Mouse (Mus musculus): ENCODE data around the gene Gdpd4. TPM values are rescaled to one million over a fixed set of nuclear protein-coding genes. Genes with fewer than 3 reads are reported as not detected.

The Gdpd4 gene
- polyA plus RNA-seq, 1 experiment: 0.08 TPM

DNA sequence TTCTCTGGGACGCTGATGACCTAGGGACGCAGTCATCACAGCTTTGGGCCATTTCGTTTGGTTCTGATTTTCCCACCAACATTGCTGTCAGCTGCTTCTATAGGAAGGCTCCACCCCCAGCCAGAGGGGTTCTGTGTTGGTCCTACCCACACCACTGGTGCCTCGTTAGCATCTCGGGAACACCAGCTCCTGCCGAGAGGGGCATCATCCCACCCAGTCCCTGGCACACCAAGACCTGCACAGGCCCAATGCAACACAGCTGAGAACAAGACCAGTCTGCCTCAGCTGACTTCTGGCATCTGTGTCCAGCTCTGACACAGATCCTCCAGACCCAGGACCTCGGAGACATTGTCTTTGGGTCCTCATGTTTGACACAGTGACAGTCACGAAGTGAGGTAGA is 135.2 kb downstream of the Gdpd4 start:
- Histone ChIP-seq H3K4me3 (replicated peaks; ENCODE audit: insufficient read depth, low read depth, low read length) (no peak overlapping the region), H3K4me1 (ENCODE audit: control insufficient read depth, insufficient read depth, low read length) (no peaks in the 10 kb centered on the region), H3K27me3 (ENCODE audit: control insufficient read depth, insufficient read depth, low read length) (no peaks in the 10 kb centered on the region), H3K27ac (ENCODE audit: insufficient read depth, low read length) (no peak overlapping the region)
- DNase-seq: no peak
- TF ChIP-seq POLR2A (IDR thresholded peaks at IDR 0.05; ENCODE audit: borderline replicate concordance, insufficient read depth, low read length) (no peak), CTCF (IDR thresholded peaks at IDR 0.05; ENCODE audit: borderline replicate concordance, insufficient read depth, low read depth, low read length) (no peak)
- 81% methylated on average over 8 of the region's 8 CpGs for WGBS

DNA sequence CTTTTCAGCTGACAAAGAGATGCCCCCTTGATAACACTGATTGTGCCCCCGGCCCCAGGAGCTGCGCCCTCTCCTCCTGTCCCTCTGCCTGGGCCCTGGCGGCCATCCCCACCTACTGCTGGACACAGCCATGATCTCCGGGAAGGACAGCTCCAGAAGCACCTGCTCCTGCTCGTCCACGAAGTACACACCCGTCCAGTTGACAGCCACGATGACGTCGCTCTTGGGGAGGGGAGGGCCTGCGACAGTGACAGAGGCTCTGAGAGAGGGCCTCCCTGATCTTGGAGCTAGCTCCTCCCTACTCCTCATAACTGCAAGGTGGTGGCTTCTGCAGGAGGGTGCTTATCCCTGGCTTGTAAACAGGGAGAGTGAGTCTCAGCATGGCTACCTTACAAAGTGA is 146.5 kb downstream of the Gdpd4 start:
- Histone ChIP-seq H3K4me1 (ENCODE audit: control insufficient read depth, insufficient read depth, low read length) (no peaks in the 10 kb centered on the region), H3K27ac (ENCODE audit: insufficient read depth, low read length) (no peak overlapping the region), H3K27me3 (ENCODE audit: control insufficient read depth, insufficient read depth, low read length) (no peaks in the 10 kb centered on the region), H3K4me3 (replicated peaks; ENCODE audit: insufficient read depth, low read depth, low read length) (no peak overlapping the region)
- WGBS: 68% methylated on average over 11 of the region's 11 CpGs
- DNase-seq: no peak
- no peak for TF ChIP-seq POLR2A (IDR thresholded peaks at IDR 0.05; ENCODE audit: borderline replicate concordance, insufficient read depth, low read length)
- no peak for TF ChIP-seq CTCF (IDR thresholded peaks at IDR 0.05; ENCODE audit: borderline replicate concordance, insufficient read depth, low read depth, low read length)

DNA sequence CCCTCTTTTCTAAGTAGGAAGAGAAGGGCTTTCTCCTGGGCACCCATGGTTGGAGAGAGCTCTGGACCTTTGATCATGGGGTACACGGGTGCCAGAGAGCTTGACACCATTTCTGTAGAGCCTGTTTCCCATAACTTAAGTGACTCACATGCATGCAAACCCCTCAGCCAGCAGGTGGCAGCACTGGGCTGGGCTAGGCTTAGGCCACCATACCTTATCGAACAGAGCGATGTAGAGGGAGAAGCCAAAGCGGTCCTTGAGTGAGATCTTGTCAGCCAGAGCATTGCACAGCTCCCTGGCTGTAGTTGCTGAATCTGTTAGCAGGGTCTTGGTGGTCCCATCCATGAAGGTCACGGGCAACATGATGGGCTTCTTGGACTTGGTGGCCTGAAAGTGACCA is 151.9 kb downstream of the Gdpd4 start:
- Histone ChIP-seq H3K4me3 (replicated peaks; ENCODE audit: insufficient read depth, low read depth, low read length) (no peak overlapping the region), H3K4me1 (ENCODE audit: control insufficient read depth, insufficient read depth, low read length) (no peaks in the 10 kb centered on the region), H3K27ac (ENCODE audit: insufficient read depth, low read length) (no peak overlapping the region), H3K27me3 (ENCODE audit: control insufficient read depth, insufficient read depth, low read length) (no peaks in the 10 kb centered on the region)
- DNase-seq: peak; percentile 69 to 83
- WGBS: 32% methylated on average over 5 of the region's 5 CpGs
- TF ChIP-seq POLR2A (IDR thresholded peaks at IDR 0.05; ENCODE audit: borderline replicate concordance, insufficient read depth, low read length) (no peak), CTCF (IDR thresholded peaks at IDR 0.05; ENCODE audit: borderline replicate concordance, insufficient read depth, low read depth, low read length) (peak; percentile 98)

DNA sequence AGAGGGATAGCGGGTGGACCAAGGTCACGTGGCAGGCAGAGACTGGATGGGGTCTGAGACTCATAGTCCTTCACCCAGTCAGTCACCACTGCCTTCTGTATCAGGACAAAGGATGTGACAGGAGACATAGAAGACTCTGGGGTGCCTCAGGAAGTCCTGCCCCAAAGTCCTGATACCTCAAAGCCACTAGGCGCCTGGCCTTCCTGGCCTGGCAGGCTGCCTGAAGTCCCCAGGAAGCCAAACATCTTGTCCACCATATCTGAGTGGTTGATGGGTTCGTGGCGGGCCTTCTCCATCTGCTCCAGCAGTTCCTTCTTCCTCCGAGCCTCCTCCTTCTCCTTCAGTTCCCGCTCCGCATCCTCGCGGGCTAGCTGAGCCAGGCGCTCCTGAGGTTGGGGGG is 157.7 kb downstream of the Gdpd4 start:
- Histone ChIP-seq H3K4me3 (replicated peaks; ENCODE audit: insufficient read depth, low read depth, low read length) (no peak overlapping the region), H3K27ac (ENCODE audit: insufficient read depth, low read length) (no peak overlapping the region), H3K4me1 (ENCODE audit: control insufficient read depth, insufficient read depth, low read length) (no peaks in the 10 kb centered on the region), H3K27me3 (ENCODE audit: control insufficient read depth, insufficient read depth, low read length) (no peaks in the 10 kb centered on the region)
- DNase-seq: no peak
- 74% methylated on average over 11 of the region's 11 CpGs for WGBS
- TF ChIP-seq CTCF (IDR thresholded peaks at IDR 0.05; ENCODE audit: borderline replicate concordance, insufficient read depth, low read depth, low read length): no peak
- no peak for TF ChIP-seq POLR2A (IDR thresholded peaks at IDR 0.05; ENCODE audit: borderline replicate concordance, insufficient read depth, low read length)

DNA sequence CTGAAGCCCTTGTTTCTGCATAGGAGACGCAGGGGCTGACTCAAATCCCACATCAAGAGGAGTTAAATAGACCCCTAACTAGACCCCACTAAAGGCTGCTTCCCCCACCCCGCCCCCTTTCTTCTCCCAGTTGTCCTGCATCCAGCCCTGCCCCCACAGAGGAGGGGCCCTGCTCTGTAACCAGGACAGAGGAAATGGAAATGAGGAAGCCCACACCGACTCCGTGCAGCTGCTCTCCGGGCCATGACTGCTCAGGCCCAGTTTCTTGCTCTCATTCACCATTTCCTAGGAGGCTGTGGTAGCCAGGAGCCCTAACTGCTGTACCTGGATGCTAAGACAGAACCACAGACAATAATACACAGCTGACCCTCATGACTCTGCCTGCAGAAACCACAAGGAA is 162.6 kb downstream of the Gdpd4 start:
- 32% methylated on average over 5 of the region's 5 CpGs for WGBS
- Histone ChIP-seq H3K27me3 (ENCODE audit: control insufficient read depth, insufficient read depth, low read length) (no peaks in the 10 kb centered on the region), H3K27ac (ENCODE audit: insufficient read depth, low read length) (no peak overlapping the region), H3K4me3 (replicated peaks; ENCODE audit: insufficient read depth, low read depth, low read length) (no peak overlapping the region), H3K4me1 (ENCODE audit: control insufficient read depth, insufficient read depth, low read length) (no peaks in the 10 kb centered on the region)
- no peak for DNase-seq
- TF ChIP-seq CTCF (IDR thresholded peaks at IDR 0.05; ENCODE audit: borderline replicate concordance, insufficient read depth, low read depth, low read length) (no peak), POLR2A (IDR thresholded peaks at IDR 0.05; ENCODE audit: borderline replicate concordance, insufficient read depth, low read length) (no peak)

DNA sequence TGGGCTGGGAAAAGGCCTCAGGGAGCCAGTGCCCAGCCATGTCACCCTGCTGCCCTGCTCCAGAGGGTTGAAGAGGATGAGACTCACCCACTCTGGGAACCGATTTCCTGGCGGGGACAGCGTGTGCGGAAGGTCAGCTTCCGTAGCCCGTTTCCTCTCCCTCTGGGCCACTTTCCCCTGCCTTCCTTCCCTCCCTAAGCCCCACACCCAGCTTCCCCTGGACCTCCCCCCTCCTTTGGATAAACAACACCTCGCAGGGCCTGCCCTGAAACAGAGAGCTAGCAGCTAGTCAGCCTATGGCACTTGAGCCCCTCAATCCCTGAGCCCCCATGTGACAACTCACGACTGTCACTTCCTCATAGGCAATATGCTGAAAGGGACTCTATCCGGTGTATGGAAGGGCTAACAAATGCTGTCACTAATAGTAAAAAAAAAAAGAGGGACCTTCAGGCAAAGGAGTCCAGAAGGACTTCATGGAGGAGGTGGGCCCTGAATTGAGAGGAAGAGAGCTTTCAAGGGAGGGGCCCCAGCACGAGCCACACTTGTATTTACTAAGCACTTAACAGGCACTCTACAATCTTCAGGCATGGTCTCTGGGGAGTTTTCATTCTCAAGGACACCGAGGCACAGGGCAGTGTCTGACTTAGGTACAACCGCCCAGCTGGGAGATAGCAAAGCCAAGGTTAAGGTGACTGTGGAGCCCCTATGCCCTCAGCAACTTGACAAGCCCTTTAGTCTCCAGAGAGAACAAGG is 165.0 kb downstream of the Gdpd4 start:
- TF ChIP-seq CTCF (IDR thresholded peaks at IDR 0.05; ENCODE audit: borderline replicate concordance, insufficient read depth, low read depth, low read length) (no peak), POLR2A (IDR thresholded peaks at IDR 0.05; ENCODE audit: borderline replicate concordance, insufficient read depth, low read length) (no peak)
- Histone ChIP-seq H3K27ac (ENCODE audit: insufficient read depth, low read length) (no peak overlapping the region), H3K4me3 (replicated peaks; ENCODE audit: insufficient read depth, low read depth, low read length) (no peak overlapping the region), H3K27me3 (ENCODE audit: control insufficient read depth, insufficient read depth, low read length) (no peaks in the 10 kb centered on the region), H3K4me1 (ENCODE audit: control insufficient read depth, insufficient read depth, low read length) (no peaks in the 10 kb centered on the region)
- 78% methylated on average over 12 of the region's 12 CpGs for WGBS
- DNase-seq: no peak

DNA sequence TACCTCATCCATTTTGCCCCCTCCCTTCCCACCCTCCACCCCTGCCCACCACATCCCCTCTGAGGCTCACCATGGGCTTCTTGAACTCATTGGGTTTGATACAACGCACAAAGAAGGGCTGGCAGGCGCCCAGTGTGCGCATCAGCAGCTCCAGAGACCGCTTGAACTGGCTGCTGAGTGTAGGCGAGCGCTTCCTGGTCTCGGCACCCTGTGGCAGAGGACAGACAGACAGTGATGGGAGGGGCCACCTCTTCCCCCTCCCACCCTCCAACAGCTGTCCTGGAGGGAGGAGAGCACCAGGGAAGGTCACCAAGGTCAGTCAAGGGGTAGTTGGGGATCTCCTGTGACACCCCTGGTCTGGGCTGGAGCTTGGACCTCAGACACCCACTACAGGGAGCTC is 165.6 kb downstream of the Gdpd4 start:
- 49% methylated on average over 7 of the region's 7 CpGs for WGBS
- TF ChIP-seq CTCF (IDR thresholded peaks at IDR 0.05; ENCODE audit: borderline replicate concordance, insufficient read depth, low read depth, low read length): no peak
- TF ChIP-seq POLR2A (IDR thresholded peaks at IDR 0.05; ENCODE audit: borderline replicate concordance, insufficient read depth, low read length): no peak
- Histone ChIP-seq H3K27me3 (ENCODE audit: control insufficient read depth, insufficient read depth, low read length) (no peaks in the 10 kb centered on the region), H3K4me3 (replicated peaks; ENCODE audit: insufficient read depth, low read depth, low read length) (no peak overlapping the region), H3K27ac (ENCODE audit: insufficient read depth, low read length) (no peak overlapping the region), H3K4me1 (ENCODE audit: control insufficient read depth, insufficient read depth, low read length) (no peaks in the 10 kb centered on the region)
- DNase-seq: no peak

DNA sequence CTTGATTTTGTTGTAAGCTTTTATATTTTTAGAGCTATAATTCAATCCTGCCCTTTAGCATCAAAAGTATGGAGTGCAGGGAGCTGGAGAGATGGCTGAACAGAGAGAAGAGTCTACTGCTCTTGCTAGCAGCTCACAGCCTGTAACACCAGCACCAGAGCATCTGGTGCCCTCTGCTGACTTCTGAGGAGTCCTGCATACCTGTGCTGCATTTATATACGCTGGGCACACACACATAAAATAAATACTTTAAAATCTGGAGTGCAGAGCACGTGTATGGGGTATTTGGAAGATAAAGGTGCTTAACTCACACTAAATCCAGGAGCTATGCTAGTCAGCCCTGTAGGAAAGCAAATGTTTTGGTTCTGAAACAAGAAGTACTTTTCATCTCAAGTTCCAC is 166.6 kb downstream of the Gdpd4 start:
- 57% methylated on average over 2 of the region's 2 CpGs for WGBS
- no peaks in the 10 kb centered on the region for H3K27me3 ChIP-seq (ENCODE audit: control insufficient read depth, insufficient read depth, low read length)
- H3K4me1 ChIP-seq (ENCODE audit: control insufficient read depth, insufficient read depth, low read length): no peaks in the 10 kb centered on the region
- no peak overlapping the region for H3K4me3 ChIP-seq (replicated peaks; ENCODE audit: insufficient read depth, low read depth, low read length)
- no peak for TF ChIP-seq POLR2A (IDR thresholded peaks at IDR 0.05; ENCODE audit: borderline replicate concordance, insufficient read depth, low read length)
- TF ChIP-seq CTCF (IDR thresholded peaks at IDR 0.05; ENCODE audit: borderline replicate concordance, insufficient read depth, low read depth, low read length): peak; percentile 42; the same call in 1 of the 2 replicates
- no peak overlapping the region for H3K27ac ChIP-seq (ENCODE audit: insufficient read depth, low read length)
- DNase-seq: no peak
